Mouse (Mus musculus) intestine, embryonic 16.5 days (tissue): ENCODE measurements at regions not wholly inside any gene's neighbourhood (a gene's known extent, or its start where the extent isn't known, plus 50 kb on each side); places are given as distances from the start of the nearest gene placed in this dataset.
A peak's percentile ranks its signal among the peaks of the same experiment; 100 is the strongest.

ENCODE experiments used
- ATAC-seq: fragments of 200-750 bp; cut with Nextera tagmentation; 2 replicates; pipeline ENCODE4 v1.8.0; 2017; ENCODE audit warnings: moderate TSS enrichment, moderate library complexity
- H3K27ac ChIP-seq: fragments of 300-500 bp; sonication (generic); 2 replicates; pipeline ENCODE4 v1.5.1; 2014; ENCODE audit warnings: mild to moderate bottlenecking, low read length
- H3K27me3 ChIP-seq: fragments of 300-500 bp; sonication (generic); replicated peaks from 2 replicates; pipeline ENCODE4 v1.6.1; 2014; ENCODE audit warnings: low read length, control low read depth, mixed read lengths; ENCODE audit not compliant: control insufficient read depth, insufficient read depth
- H3K36me3 ChIP-seq: fragments of 300-500 bp; sonication (generic); 2 replicates; pipeline ENCODE4 v1.6.1; 2014; ENCODE audit warnings: low read length, control low read depth; ENCODE audit not compliant: control insufficient read depth, insufficient read depth
- H3K4me1 ChIP-seq: fragments of 300-500 bp; sonication (generic); 2 replicates; pipeline ENCODE4 v1.6.1; 2014; ENCODE audit warnings: low read length, control low read depth, mixed read lengths; ENCODE audit not compliant: control insufficient read depth, insufficient read depth
- H3K4me2 ChIP-seq: fragments of 300-500 bp; sonication (generic); 2 replicates; pipeline ENCODE4 v1.6.1; 2014; ENCODE audit warnings: low read depth, low read length, control low read depth
- H3K4me3 ChIP-seq: fragments of 300-500 bp; sonication (generic); 2 replicates; pipeline ENCODE4 v1.5.1; 2014; ENCODE audit warnings: mild to moderate bottlenecking, low read length
- H3K9ac ChIP-seq: fragments of 300-500 bp; sonication (generic); 2 replicates; pipeline ENCODE4 v1.6.1; 2014; ENCODE audit warnings: low read depth, low read length
- H3K9me3 ChIP-seq: fragments of 300-500 bp; sonication (generic); 2 replicates; pipeline ENCODE4 v1.6.1; 2016; ENCODE audit warnings: low read length, control low read depth; ENCODE audit not compliant: control insufficient read depth
- WGBS: fragments of 180-500 bp; shearing (Covaris S2); extraction: QIAGEN DNeasy Blood & Tissue Kit; methylation state at CpG from one replicate; pipeline ENCODE4 v1.1.7; 2014; 5-methylcytosine and 5-hydroxymethylcytosine counted together

GRCm38 (mm10) chr7:129993446-129994223, 402.0 kb downstream of the Wdr11 start:
- peak; percentile 70 for ATAC-seq
- Histone ChIP-seq H3K27ac (peak overlapping the region; percentile 50), H3K4me1 (peaks cover 12% of the 10 kb centered on the region)

GRCm38 (mm10) chr7:129995529-129995928, 403.9 kb downstream of the Wdr11 start:
- no peak overlapping the region for H3K4me2 ChIP-seq
- H3K36me3 ChIP-seq = no peaks in the 10 kb centered on the region
- H3K4me3 ChIP-seq = no peak overlapping the region
- H3K27ac ChIP-seq = no peak overlapping the region
- no peak for ATAC-seq
- peaks cover 12% of the 10 kb centered on the region for H3K4me1 ChIP-seq
- no peaks in the 10 kb centered on the region for H3K27me3 ChIP-seq
- no peak overlapping the region for H3K9ac ChIP-seq
- no peaks in the 10 kb centered on the region for H3K9me3 ChIP-seq
- WGBS = 86% methylated on average over 7 of the region's 7 CpGs

More at GRCm38 (mm10) chr7:129993446-129994223, 402.0 kb downstream of the Wdr11 start:
- H3K4me3 ChIP-seq = no peak overlapping the region
- H3K9me3 ChIP-seq = no peaks in the 10 kb centered on the region
- H3K27me3 ChIP-seq = no peaks in the 10 kb centered on the region
- WGBS = 33% methylated on average over 14 of the region's 14 CpGs
- no peak overlapping the region for H3K4me2 ChIP-seq
- no peaks in the 10 kb centered on the region for H3K36me3 ChIP-seq
- no peak overlapping the region for H3K9ac ChIP-seq

GRCm38 (mm10) chr7:130001064-130001463, 409.4 kb downstream of the Wdr11 start:
- Histone ChIP-seq H3K36me3 (no peaks in the 10 kb centered on the region), H3K27ac (peak overlapping the region; percentile 2; the same call in 1 of the 2 replicates), H3K27me3 (no peaks in the 10 kb centered on the region), H3K4me1 (peaks cover 9% of the 10 kb centered on the region; the same call in 1 of the 2 replicates), H3K9me3 (no peaks in the 10 kb centered on the region), H3K4me3 (no peak overlapping the region), H3K9ac (no peak overlapping the region), H3K4me2 (no peak overlapping the region)
- WGBS = 45% methylated on average over 10 of the region's 10 CpGs
- ATAC-seq = no peak

GRCm38 (mm10) chr7:130002002-130002401, 410.3 kb downstream of the Wdr11 start:
- no peaks in the 10 kb centered on the region for H3K36me3 ChIP-seq
- no peaks in the 10 kb centered on the region for H3K27me3 ChIP-seq
- no peak overlapping the region for H3K4me2 ChIP-seq
- H3K4me1 ChIP-seq = peaks cover 9% of the 10 kb centered on the region; the same call in 1 of the 2 replicates
- WGBS = 51% methylated on average over 12 of the region's 12 CpGs
- H3K9ac ChIP-seq = no peak overlapping the region
- ATAC-seq = no peak
- no peaks in the 10 kb centered on the region for H3K9me3 ChIP-seq
- H3K27ac ChIP-seq = no peak overlapping the region
- H3K4me3 ChIP-seq = no peak overlapping the region

DNA sequence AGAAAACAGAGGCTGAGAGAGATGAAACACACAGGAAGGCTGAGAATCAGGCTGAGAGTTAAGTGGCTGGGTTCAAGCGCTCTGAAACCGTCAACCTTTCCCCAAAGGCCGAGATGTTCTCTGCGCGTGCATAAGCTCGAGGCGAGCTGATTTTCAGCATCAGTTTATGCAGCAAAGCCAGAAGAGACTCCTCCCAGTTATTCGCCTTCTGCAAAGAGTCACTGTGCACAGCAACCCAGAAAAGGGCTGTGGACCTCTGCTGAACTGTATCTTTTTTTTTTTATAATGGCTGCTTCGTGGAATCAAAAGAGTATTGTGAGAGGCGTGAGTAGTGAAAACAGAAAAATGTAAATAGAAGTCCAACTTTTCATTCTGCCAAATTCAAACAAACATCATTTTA, 413.7 kb downstream of the Wdr11 start:
- 38% methylated on average over 10 of the region's 10 CpGs for WGBS
- Histone ChIP-seq H3K9ac (no peak overlapping the region), H3K4me3 (no peak overlapping the region), H3K4me2 (no peak overlapping the region), H3K4me1 (peaks cover 12% of the 10 kb centered on the region), H3K27ac (no peak overlapping the region), H3K9me3 (no peaks in the 10 kb centered on the region), H3K36me3 (no peaks in the 10 kb centered on the region), H3K27me3 (no peaks in the 10 kb centered on the region)
- ATAC-seq = no peak

DNA sequence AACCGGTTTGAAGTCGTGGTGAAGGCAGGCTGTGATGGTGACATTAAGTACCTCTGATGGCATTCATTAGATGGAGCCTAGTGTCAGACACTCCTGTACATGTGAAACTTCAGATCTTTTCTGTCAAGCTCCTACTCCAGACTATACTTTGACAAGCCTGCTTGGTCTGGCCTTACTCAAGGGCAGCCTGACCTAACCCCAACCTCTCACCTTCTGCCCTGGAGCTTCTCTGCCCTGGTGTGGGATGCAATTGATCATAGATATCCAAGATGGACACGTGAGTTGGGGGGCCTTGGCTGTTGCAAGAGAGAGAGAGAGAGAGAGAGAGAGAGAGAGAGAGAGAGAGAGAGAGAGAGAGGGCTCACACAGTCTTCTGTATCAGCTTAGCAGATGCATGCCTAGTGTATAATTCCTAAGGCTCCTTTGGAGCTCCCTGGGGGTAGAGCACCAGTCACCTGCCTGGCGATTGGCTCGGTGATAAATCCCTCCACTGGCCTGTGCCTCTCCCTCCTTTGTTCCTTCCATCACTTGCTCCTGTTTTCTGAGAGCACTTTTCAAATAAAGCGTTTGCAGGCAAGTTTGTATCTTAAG, 416.4 kb downstream of the Wdr11 start:
- Histone ChIP-seq H3K4me2 (no peak overlapping the region), H3K9me3 (no peaks in the 10 kb centered on the region), H3K9ac (no peak overlapping the region), H3K4me3 (no peak overlapping the region), H3K27me3 (no peaks in the 10 kb centered on the region), H3K27ac (peak overlapping the region; percentile 38), H3K4me1 (peaks cover 14% of the 10 kb centered on the region; the same call in 1 of the 2 replicates), H3K36me3 (no peaks in the 10 kb centered on the region)
- ATAC-seq = no peak
- 27% methylated on average over 6 of the region's 6 CpGs for WGBS

- WGBS = 34% methylated on average over 12 of the region's 12 CpGs
- Histone ChIP-seq H3K4me1 (peaks cover 14% of the 10 kb centered on the region; the same call in 1 of the 2 replicates), H3K9ac (no peak overlapping the region), H3K27me3 (no peaks in the 10 kb centered on the region), H3K27ac (peak overlapping the region; percentile 62; the same call in 1 of the 2 replicates), H3K36me3 (no peaks in the 10 kb centered on the region), H3K4me2 (no peak overlapping the region), H3K9me3 (no peaks in the 10 kb centered on the region), H3K4me3 (no peak overlapping the region)
- peak; percentile 73 for ATAC-seq
These were observed 417.1 kb downstream of the Wdr11 start for GRCm38 (mm10) chr7:130008591-130009418.

DNA sequence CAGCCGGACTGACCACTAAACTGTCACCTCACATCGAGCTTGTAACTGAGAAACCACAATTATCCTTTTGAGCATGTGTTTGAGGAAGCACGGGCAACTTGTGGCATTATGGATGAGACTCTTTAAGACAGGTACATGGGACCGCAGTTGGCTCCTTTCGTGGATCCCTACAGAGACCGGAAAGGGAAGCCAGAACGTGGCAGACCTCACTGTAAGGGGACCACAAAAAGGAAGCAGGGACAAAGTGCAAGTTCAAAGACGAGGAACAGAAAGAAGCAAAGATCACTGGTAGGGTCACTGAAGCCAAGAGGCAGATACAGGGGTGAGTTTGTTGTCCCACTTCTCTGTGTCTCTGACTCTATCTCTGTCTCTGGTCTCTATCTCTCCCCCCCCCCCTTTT, 420.4 kb downstream of the Wdr11 start:
- no peak overlapping the region for H3K9ac ChIP-seq
- H3K9me3 ChIP-seq = no peaks in the 10 kb centered on the region
- H3K4me1 ChIP-seq = peaks cover 24% of the 10 kb centered on the region
- no peak overlapping the region for H3K4me3 ChIP-seq
- no peak overlapping the region for H3K27ac ChIP-seq
- no peaks in the 10 kb centered on the region for H3K27me3 ChIP-seq
- no peaks in the 10 kb centered on the region for H3K36me3 ChIP-seq
- no peak for ATAC-seq
- WGBS = 80% methylated on average over 8 of the region's 8 CpGs
- no peak overlapping the region for H3K4me2 ChIP-seq

DNA sequence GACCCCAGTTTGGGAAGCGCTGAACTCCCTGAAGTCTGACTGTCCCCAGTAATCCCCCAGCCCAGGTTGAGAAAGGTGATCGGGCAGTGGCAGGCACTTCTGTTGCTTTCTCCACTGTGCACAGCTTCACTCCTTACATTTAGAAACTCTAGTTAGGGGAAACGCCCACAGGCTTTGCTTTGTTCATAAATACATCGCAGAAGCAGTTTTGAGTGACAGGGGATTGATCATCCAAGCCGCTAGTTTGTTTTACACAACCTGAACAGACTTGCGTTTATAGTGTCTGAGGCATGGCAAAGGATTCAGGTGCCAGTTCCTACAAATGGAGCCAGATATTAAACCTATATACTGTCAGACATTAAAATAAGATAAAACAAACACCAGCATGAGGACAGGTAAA, 421.4 kb downstream of the Wdr11 start:
- peaks cover 24% of the 10 kb centered on the region for H3K4me1 ChIP-seq
- H3K27ac ChIP-seq = no peak overlapping the region
- 81% methylated on average over 6 of the region's 6 CpGs for WGBS
- H3K36me3 ChIP-seq = no peaks in the 10 kb centered on the region
- H3K4me2 ChIP-seq = no peak overlapping the region
- H3K9me3 ChIP-seq = no peaks in the 10 kb centered on the region
- H3K4me3 ChIP-seq = no peak overlapping the region
- ATAC-seq = no peak
- no peaks in the 10 kb centered on the region for H3K27me3 ChIP-seq
- no peak overlapping the region for H3K9ac ChIP-seq
